Mouse (Mus musculus): ENCODE measurements around the gene Agtr1a.

The Agtr1a gene

GRCm38 (mm10) chr13:30364097-30364625 is 27.9 kb downstream of the Agtr1a start:
- DNase-seq: no peak

- no peak for DNase-seq
Measured at GRCm38 (mm10) chr13:30364780-30365179, 28.5 kb downstream of the Agtr1a start.

GRCm38 (mm10) chr13:30365378-30365777 is 29.1 kb downstream of the Agtr1a start:
- peak in 1 of 2 experiments; percentile 31 for DNase-seq

GRCm38 (mm10) chr13:30368116-30368515 is 31.9 kb downstream of the Agtr1a start:
- no peak for DNase-seq

- DNase-seq: no peak
Measured at GRCm38 (mm10) chr13:30368746-30369145, 32.5 kb downstream of the Agtr1a start.

- DNase-seq: no peak
Measured at GRCm38 (mm10) chr13:30378868-30379267, 42.6 kb downstream of the Agtr1a start.

- no peak for DNase-seq
Measured at GRCm38 (mm10) chr13:30385183-30385582, 48.9 kb downstream of the Agtr1a start.

- no peak for DNase-seq
Measured at GRCm38 (mm10) chr13:30394123-30394522, 57.9 kb downstream of the Agtr1a start.

- DNase-seq: no peak
Measured at GRCm38 (mm10) chr13:30396431-30396830, 60.2 kb downstream of the Agtr1a start.

GRCm38 (mm10) chr13:30398852-30399251 is 62.6 kb downstream of the Agtr1a start:
- no peak for DNase-seq

GRCm38 (mm10) chr13:30400621-30401020 is 64.4 kb downstream of the Agtr1a start:
- no peak for DNase-seq

- DNase-seq: no peak
Measured at GRCm38 (mm10) chr13:30403874-30404273, 67.6 kb downstream of the Agtr1a start.

- no peak for DNase-seq
Measured at GRCm38 (mm10) chr13:30418611-30419010, 82.4 kb downstream of the Agtr1a start.

GRCm38 (mm10) chr13:30427008-30427407 is 90.8 kb downstream of the Agtr1a start:
- no peak for DNase-seq

GRCm38 (mm10) chr13:30427436-30427835 is 91.2 kb downstream of the Agtr1a start:
- no peak for DNase-seq
